Mouse (Mus musculus) CH12F3 (cell line): ENCODE data around the gene Reps2.

Experiments
- in situ Hi-C: fragments of 300-500 bp; cut with MboI; formaldehyde crosslinking; loops from 2 replicates; pipeline ENCODE4 v1.14.3; 2020; ENCODE audit warnings: low sequenced_read_pairs

Gene Reps2

DNA sequence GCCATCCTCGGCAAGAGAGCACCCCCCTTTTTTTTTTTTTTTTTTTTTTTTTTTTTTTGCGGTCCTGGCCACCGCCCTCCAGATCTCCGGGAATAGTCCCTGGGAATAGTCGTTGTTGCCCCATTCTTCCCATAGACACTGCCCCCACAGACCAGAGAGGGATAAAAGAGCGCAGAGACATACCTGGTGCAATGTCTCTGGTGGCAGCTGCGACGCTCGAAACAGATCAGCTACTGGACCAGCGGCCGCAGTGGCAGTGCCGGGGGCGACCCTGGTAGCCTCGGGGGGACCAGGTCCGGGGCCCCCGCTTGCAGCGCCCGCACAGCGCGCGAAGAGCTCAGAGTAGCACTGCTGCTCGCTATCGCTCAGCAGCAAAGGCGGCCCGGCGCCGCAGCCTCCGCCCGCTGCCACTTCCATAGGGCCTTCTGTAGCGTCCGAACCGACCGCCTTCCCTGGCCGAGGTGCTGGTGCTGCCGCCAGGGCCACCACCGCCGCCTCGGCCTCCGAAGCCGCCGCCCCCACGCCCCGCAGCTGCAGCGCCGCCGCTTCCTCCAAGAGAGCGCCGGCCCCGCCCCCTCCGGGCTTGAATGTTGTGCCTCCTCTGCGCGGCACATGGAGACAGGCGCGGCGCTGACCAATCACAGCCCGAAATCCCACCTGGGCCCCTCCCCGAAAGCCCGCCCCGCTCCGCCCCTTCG is at the start of gene Reps2:
TSS of gene Reps2 (minus strand) at position 559 of the 698 bp plus-strand sequence.
- in situ Hi-C loops = no loop called here

GRCm38 (mm10) chrX:162691272-162691671 is 47.8 kb upstream of the Reps2 start:
- in situ Hi-C loops = no loop called here

GRCm38 (mm10) chrX:162685394-162685793 is 41.9 kb upstream of the Reps2 start:
- in situ Hi-C loops = no loop called here

DNA sequence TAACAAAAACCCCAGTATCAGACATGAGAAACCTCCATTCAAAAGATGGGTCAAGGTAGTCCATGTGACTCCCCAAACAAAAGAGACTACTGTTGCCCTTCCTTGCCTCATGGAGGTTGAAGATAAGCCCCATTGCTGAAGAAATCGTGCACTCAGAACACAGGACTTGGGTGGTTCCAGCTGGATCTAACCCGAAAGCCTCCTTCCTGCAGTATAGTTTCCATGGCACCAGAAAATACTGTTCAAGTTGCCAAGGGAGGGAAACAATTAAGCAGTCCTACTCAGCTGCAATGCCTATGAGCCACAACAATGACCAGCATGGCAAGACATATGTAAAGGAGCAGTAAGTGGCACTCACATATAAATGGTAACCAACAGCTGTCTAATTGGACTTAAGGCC is 36.1 kb upstream of the Reps2 start:
- in situ Hi-C loops = no loop called here

DNA sequence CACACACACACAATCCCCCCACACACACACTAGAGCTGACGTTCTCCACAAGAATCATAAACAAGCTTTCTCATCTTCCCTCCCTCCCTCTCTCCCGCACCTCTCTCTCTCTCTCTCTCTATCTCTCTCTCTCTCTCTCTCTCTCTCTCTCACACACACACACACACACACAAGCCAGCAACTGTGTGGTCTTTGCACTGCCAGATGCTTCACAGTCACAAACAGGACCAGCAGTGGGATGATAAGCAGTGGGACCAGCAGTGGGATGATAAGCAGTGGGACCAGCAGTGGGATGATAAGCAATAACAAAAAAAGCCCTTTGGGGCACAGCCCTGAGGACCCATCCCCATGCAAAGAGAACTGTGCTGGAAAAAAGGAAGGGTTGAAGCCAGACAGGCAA is 35.4 kb upstream of the Reps2 start:
- in situ Hi-C loops = no loop called here

DNA sequence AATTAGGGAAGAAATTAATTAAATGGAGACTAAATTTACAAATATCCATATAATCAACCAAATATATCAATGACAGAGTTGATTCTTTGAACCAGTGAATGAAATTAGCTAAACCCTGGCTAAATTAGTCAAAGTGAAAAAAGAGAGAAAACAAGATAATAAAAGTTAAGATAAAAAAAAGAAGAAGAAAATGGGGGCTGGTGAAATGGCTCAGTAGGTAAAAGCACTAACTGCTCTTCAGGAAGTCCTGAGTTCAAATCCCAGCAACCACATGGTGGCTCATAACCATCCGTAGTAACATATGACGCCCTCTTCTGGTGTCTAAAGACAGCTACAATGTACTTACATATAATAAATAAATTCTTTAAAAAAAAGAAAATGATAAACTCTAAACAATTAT is 22.7 kb upstream of the Reps2 start:
- in situ Hi-C loops = no loop called here

GRCm38 (mm10) chrX:162660182-162660581 is 16.7 kb upstream of the Reps2 start:
- in situ Hi-C loops = no loop called here

GRCm38 (mm10) chrX:162653518-162653917 is 10.1 kb upstream of the Reps2 start:
- in situ Hi-C loops = no loop called here

DNA sequence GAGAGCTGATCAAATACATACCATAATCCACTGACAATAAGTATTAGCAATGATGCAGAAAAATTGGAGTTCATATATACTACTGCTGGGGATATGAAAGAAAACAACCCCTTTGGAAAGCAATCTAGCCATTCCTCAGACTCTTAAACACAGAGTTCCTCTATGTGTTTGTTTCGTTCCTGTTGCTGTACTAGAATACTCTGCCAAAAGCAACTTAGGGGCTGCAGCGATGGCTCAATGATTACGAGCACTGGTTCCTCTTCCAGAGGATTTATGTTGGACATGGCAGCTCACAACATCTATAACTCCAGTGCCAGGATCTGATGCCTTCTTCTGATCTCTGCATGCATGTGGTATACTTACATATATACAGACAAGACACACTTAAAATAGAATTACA is 9.0 kb upstream of the Reps2 start:
- in situ Hi-C loops = no loop called here

DNA sequence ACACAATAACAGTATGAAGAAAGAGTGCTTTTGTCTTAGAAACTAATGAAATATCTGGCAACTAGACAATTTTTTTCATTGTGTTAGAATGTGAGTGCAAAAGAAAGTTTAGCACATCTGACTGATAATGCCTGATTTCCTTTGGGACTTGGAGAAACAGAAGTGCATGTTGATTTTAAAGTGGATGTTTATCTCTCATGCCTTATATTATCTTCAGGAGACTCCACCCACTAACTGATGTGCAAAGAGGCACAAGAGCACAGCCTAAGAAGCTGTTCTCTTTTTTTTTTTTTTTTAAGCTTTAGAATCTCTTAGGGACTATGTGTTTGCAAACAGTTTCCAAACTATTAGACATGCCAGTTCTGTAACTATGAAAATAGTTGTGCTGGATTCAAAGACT is 7.7 kb upstream of the Reps2 start:
- in situ Hi-C loops = no loop called here

DNA sequence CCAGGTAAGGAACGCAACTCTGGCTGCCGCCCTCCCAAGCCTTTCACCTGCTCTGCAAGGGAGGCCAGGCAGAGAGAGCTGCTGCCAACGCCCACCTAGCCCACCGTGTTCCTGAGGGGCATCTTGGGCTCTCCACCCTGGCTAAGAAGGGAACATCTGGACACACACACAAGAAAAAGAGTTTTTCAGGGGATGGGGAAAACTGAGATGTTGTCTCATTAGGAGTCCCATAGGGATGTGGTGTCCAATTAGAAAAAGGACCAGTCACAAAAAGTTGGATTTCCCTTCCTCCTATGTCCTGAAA is 292 bp upstream of the Reps2 start:
- in situ Hi-C loops = no loop called here

DNA sequence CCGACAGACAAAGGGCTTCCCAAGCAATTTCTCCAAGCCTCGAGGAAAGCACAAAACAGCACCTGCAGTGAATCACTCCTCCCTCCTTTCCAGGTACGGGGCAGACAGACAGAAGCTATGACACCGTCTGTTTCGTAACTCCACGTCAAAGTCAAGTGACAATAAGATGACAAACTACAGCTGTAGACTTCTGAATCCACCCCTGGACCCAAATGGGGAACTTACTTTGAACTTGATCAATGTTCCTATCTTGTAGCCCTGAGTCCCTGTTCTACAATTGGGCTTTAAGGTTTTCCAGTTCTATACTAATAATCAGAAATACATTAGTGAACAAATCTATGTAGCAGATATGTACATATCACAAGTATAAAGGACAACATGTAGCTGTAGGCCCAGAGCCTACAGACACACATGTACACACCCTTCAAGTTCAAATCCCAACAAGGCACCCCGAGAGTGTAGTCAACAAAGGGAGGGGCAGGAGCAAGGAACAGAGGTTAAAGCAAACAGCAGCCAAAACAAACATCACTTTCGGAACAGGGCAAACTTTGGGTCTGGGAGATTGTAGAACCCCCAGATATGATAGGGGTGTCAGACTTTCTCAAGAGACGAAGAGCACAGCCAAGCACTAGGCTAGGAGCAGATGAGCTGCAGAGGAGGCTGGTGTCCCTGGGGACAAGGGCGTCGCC is 903 bp downstream of the Reps2 start:
- in situ Hi-C loops = no loop called here

- in situ Hi-C loops = no loop called here
These were observed 1.7 kb downstream of the Reps2 start for GRCm38 (mm10) chrX:162641764-162642163.

DNA sequence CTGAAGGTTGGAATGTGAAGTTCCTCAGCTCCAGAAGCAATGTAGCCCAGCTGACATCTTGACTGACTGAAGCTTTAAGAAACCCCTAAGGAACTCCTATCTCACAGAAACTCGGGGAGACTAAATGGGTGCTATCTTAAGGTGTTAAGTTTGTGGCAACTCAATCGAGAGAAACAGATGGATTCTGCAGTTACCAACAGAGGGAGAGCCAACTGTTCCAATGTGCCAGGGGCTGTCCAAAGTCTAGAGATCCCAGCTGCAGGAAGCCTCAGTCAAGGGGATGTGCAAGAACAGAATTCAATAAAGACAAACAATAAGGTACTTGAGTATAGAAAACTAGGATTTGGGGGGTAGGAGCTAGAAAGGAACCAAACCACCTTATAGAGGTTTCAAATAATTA is 8.3 kb downstream of the Reps2 start:
- in situ Hi-C loops = no loop called here

GRCm38 (mm10) chrX:162622091-162622437 is 21.4 kb downstream of the Reps2 start:
- in situ Hi-C loops = no loop called here

DNA sequence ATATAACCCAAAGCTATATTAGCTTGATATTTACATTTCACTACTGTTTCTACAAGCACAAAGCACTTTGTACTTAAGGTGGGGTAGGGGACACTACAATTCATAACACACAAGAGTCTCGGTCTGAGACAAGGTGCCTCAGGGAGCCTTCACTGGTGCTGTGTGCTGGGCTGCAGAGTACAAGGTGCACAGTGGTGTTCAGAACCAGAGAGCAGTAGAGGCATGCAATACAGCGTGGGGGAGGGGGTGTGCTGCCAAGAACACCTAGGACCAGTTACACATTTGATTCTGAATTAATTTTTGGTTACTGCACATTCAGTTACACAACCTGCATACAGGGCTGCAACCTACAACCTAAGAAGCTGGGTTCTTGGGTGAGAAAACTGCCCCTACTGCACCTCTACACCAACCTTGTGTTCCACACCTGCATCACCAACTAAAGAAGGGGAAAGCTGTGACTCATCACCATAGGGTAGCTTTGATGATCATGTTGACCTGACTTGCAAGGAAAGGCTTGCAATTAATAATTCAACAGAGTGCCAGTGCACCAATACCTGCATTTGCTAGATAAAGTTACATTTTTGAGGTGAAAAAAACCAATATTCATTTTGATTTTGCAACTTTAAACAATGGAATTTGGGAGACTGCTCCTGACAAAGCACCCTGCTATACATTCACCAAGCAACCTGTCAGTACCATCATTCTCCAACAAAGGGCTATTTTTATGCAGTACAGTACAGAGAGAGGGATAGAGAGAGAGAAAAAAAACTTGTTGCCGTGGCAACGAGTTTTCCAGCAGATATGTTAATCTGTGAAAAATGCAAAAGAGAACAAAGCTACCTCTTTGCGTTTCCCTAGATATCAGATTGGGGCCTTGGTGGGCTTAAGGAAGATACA is 22.0 kb downstream of the Reps2 start:
- in situ Hi-C loops = no loop called here

GRCm38 (mm10) chrX:162619705-162620104 is 23.7 kb downstream of the Reps2 start:
- in situ Hi-C loops = no loop called here

- in situ Hi-C loops = no loop called here
These were observed 24.9 kb downstream of the Reps2 start for GRCm38 (mm10) chrX:162618547-162618946.

- in situ Hi-C loops = no loop called here
These were observed 37.3 kb downstream of the Reps2 start for GRCm38 (mm10) chrX:162606113-162606512.

- in situ Hi-C loops = no loop called here
These were observed 43.8 kb downstream of the Reps2 start for GRCm38 (mm10) chrX:162599666-162600065.

- in situ Hi-C loops = no loop called here
These were observed 52.2 kb downstream of the Reps2 start for GRCm38 (mm10) chrX:162591005-162591801.
